ENCODE assay signal across 10 mouse cellular contexts in genomic region chr9:118975211-118975671, GRCm38 (mm10). TPM values are rescaled to one million over a fixed set of nuclear protein-coding genes. Genes with fewer than 3 reads are reported as not detected.
DNase-seq lines count a peak whose midpoint lies in the region; ATAC-seq and TF ChIP-seq lines count a peak whose summit lies in the region.
"Had no signal": no experiment of that assay in that cellular context is flagged by ENCODE, and none has a peak within 500 bp of the region (broad histone marks: within the 10 kb centered on the region; RNA-seq: fewer than 3 reads in every experiment).

No protein-coding gene starts in this region.

- H3K27ac ChIP-seq in heart, embryonic 14.5 days (replicated peaks in 1 of 2; ENCODE audit: control insufficient read depth in 1 of 2, insufficient read depth in 1 of 2, low read depth in 2 of 2, low read length in 2 of 2) = peak overlapping the region; percentile 4 to 73; a peak in 2 of 4 replicates
- peak overlapping the region; percentile 83 for H3K27ac ChIP-seq in embryonic facial prominence, embryonic 10.5 days (replicated peaks)
- peak overlapping the region; percentile 88 for H3K27ac ChIP-seq in lung, postnatal 0 days (ENCODE audit: low read length)
- H3K27ac ChIP-seq: liver, embryonic 15.5 days; neural tube, embryonic 12.5 days had no signal

- TF ChIP-seq CTCF in lung, postnatal 0 days (IDR thresholded peaks at IDR 0.05) = no peak

- H3K9me3 ChIP-seq in heart, embryonic 14.5 days (ENCODE audit: control insufficient read depth, low read length) = no peaks in the 10 kb centered on the region
- 0 out of 2 replicates have a peak, but pooled peaks cover 3% of the 10 kb centered on the region for H3K9me3 ChIP-seq in embryonic facial prominence, embryonic 10.5 days
- H3K9me3 ChIP-seq in lung, postnatal 0 days (ENCODE audit: low read length) = no peaks in the 10 kb centered on the region
- H3K9me3 ChIP-seq: liver, embryonic 15.5 days; neural tube, embryonic 12.5 days had no signal

- H3K4me1 ChIP-seq in heart, embryonic 14.5 days (ENCODE audit: control insufficient read depth in 2 of 2, insufficient read depth in 2 of 2, low read length in 2 of 2) = peaks cover 37 to 49% of the 10 kb centered on the region in 2 experiments
- H3K4me1 ChIP-seq in embryonic facial prominence, embryonic 10.5 days = peaks cover 64% of the 10 kb centered on the region
- peaks cover 32% of the 10 kb centered on the region for H3K4me1 ChIP-seq in lung, postnatal 0 days (ENCODE audit: insufficient read depth, low read depth, low read length)

- no peak for DNase-seq in heart, adult 18-20 months
- peak; percentile 58 for DNase-seq in embryonic facial prominence, embryonic 10.5 days (ENCODE audit: low spot score)
- DNase-seq in kidney, adult 9 months = peak; percentile 42
- DNase-seq in lung, postnatal 0 days (ENCODE audit: low spot score) = peak; percentile 86
- no peak for DNase-seq in ovary, postnatal 14 days (ENCODE audit: low spot score)
- DNase-seq in layer of hippocampus, postnatal 36 days = no peak
- DNase-seq in left cerebral cortex, adult 18-20 months (ENCODE audit: low spot score in 2 of 2) = no peak

- H3K27me3 ChIP-seq in heart, embryonic 14.5 days (ENCODE audit: control insufficient read depth, insufficient read depth, low read length) = no peaks in the 10 kb centered on the region
- no peaks in the 10 kb centered on the region for H3K27me3 ChIP-seq in embryonic facial prominence, embryonic 10.5 days (replicated peaks; ENCODE audit: low read depth, poor library complexity, severe bottlenecking)
- H3K27me3 ChIP-seq in lung, postnatal 0 days (replicated peaks; ENCODE audit: insufficient read depth, low read length) = no peaks in the 10 kb centered on the region
- H3K27me3 ChIP-seq: liver, embryonic 15.5 days; neural tube, embryonic 12.5 days had no signal

- H3K4me2 ChIP-seq in heart, embryonic 14.5 days (ENCODE audit: low read length) = peak overlapping the region; percentile 7; the same call in 1 of the 2 replicates
- 0 out of 2 replicates have a peak overlapping the region, but pooled peaks have one; percentile 11 for H3K4me2 ChIP-seq in lung, postnatal 0 days (replicated peaks; ENCODE audit: low read depth, low read length)
- H3K4me2 ChIP-seq: liver, embryonic 15.5 days; neural tube, embryonic 12.5 days had no signal

- WGBS in heart, embryonic 14.5 days = 27% methylated on average over 11 of the region's 11 CpGs
- WGBS in embryonic facial prominence, embryonic 10.5 days = 52% methylated on average over 11 of the region's 11 CpGs
- 49% methylated on average over 11 of the region's 11 CpGs for WGBS in lung, postnatal 0 days

- H3K9ac ChIP-seq in heart, embryonic 14.5 days (ENCODE audit: low read length) = no peak overlapping the region
- H3K9ac ChIP-seq in lung, postnatal 0 days (replicated peaks; ENCODE audit: low read depth) = no peak overlapping the region
- H3K9ac ChIP-seq: liver, embryonic 15.5 days; neural tube, embryonic 12.5 days had no signal

- no peak overlapping the region for H3K4me3 ChIP-seq in heart, embryonic 14.5 days (ENCODE audit: control insufficient read depth in 1 of 2, insufficient read depth in 1 of 2, low read depth in 1 of 2, low read length in 2 of 2)
- H3K4me3 ChIP-seq in embryonic facial prominence, embryonic 10.5 days = no peak overlapping the region
- H3K4me3 ChIP-seq in lung, postnatal 0 days (ENCODE audit: low read depth, low read length) = no peak overlapping the region
- H3K4me3 ChIP-seq: liver, embryonic 15.5 days; neural tube, embryonic 12.5 days had no signal

- no peaks in the 10 kb centered on the region; the same call in 1 of the 2 replicates for H3K36me3 ChIP-seq in heart, embryonic 14.5 days (ENCODE audit: control insufficient read depth, insufficient read depth, low read length)
- H3K36me3 ChIP-seq in embryonic facial prominence, embryonic 10.5 days (replicated peaks) = peaks cover 16% of the 10 kb centered on the region; the same call in 1 of the 2 replicates
- H3K36me3 ChIP-seq in lung, postnatal 0 days (ENCODE audit: insufficient read depth, low read length) = no peaks in the 10 kb centered on the region
- H3K36me3 ChIP-seq: neural tube, embryonic 12.5 days had no signal

- ATAC-seq in heart, embryonic 14.5 days (ENCODE audit: insufficient number of reproducible peaks, insufficient read depth, low FRiP score, low read depth) = no peak
- peak; percentile 93 for ATAC-seq in lung, postnatal 0 days

- peak; percentile 85 for TF ChIP-seq EP300 in lung, postnatal 0 days (IDR thresholded peaks at IDR 0.05)

RNA-seq across cellular contexts. Expression of gene Ctdspl, which starts 49.0 kb away (rescaled TPM):
- polyA plus RNA-seq in heart, embryonic 14.5 days (2014; fragmentation: Nextera tagmentation; extraction: Ambion mirVana) = 10.2 and 10.4 TPM in 2 replicates
- total RNA-seq in heart, adult 18-20 months (2021) = 10 to 100 TPM; 10.6 to 12.8 TPM
- 10.1 and 11.0 TPM in 2 replicates for polyA plus RNA-seq in embryonic facial prominence, embryonic 10.5 days (2016; fragmentation: Nextera tagmentation; extraction: Ambion mirVana)
- 27.8 and 29.9 TPM in 2 replicates for polyA plus RNA-seq in lung, postnatal 0 days (2015; fragmentation: Nextera tagmentation; extraction: Ambion mirVana)
- 10 to 100 TPM; 24.1 to 28.5 TPM for total RNA-seq in layer of hippocampus, postnatal 36 days (2021)
- total RNA-seq in left cerebral cortex, adult 18-20 months (2021) = 10 to 100 TPM; 34.4 to 35.5 TPM

Comparison
In these comparisons a context has a peak if more than half of its experiments do, and no peak if none do; other contexts are left out.
1. DNase-seq: peak in embryonic facial prominence, embryonic 10.5 days (single experiment), kidney, adult 9 months (single experiment) and lung, postnatal 0 days (single experiment); none in heart, adult 18-20 months (0 of 2), ovary, postnatal 14 days (single experiment), layer of hippocampus, postnatal 36 days (0 of 2) and left cerebral cortex, adult 18-20 months (0 of 2).
2. Peak in every context shown above with its lines, with median percentiles within 50 percentile points of each other: H3K27ac ChIP-seq.